Mouse (Mus musculus): ENCODE measurements around the gene Igf1r.

Gene Igf1r

GRCm38 (mm10) chr7:67952777-67953700 is at the start of gene Igf1r:
Igf1r (plus strand) TSS chr7:67952827.
- DNase-seq (ENCODE audit: low spot score in 2 of 2) = peak; percentile 60 to 78

GRCm38 (mm10) chr7:67906358-67906757 is 46.3 kb upstream of the Igf1r start:
- no peak for DNase-seq (ENCODE audit: low spot score in 2 of 2)

GRCm38 (mm10) chr7:67907786-67908400 is 44.7 kb upstream of the Igf1r start:
- DNase-seq (ENCODE audit: low spot score in 2 of 2) = no peak

- no peak for DNase-seq (ENCODE audit: low spot score in 2 of 2)
Observed at GRCm38 (mm10) chr7:67910528-67910927, 42.1 kb upstream of the Igf1r start.

- DNase-seq (ENCODE audit: low spot score in 2 of 2) = peak in 1 of 2 experiments; percentile 50
Observed at GRCm38 (mm10) chr7:67910947-67911346, 41.7 kb upstream of the Igf1r start.

- DNase-seq (ENCODE audit: low spot score in 2 of 2) = no peak
Observed at GRCm38 (mm10) chr7:67911841-67912240, 40.8 kb upstream of the Igf1r start.

- no peak for DNase-seq (ENCODE audit: low spot score in 2 of 2)
Observed at GRCm38 (mm10) chr7:67916960-67917359, 35.7 kb upstream of the Igf1r start.

- peak in 1 of 2 experiments; percentile 54 for DNase-seq (ENCODE audit: low spot score in 2 of 2)
Observed at GRCm38 (mm10) chr7:67917753-67918152, 34.9 kb upstream of the Igf1r start.

- no peak for DNase-seq (ENCODE audit: low spot score in 2 of 2)
Observed at GRCm38 (mm10) chr7:67919467-67919866, 33.2 kb upstream of the Igf1r start.

- DNase-seq (ENCODE audit: low spot score in 2 of 2) = no peak
Observed at GRCm38 (mm10) chr7:67924215-67924614, 28.4 kb upstream of the Igf1r start.

- no peak for DNase-seq (ENCODE audit: low spot score in 2 of 2)
Observed at GRCm38 (mm10) chr7:67930132-67930531, 22.5 kb upstream of the Igf1r start.

- DNase-seq (ENCODE audit: low spot score in 2 of 2) = no peak
Observed at GRCm38 (mm10) chr7:67936801-67937200, 15.8 kb upstream of the Igf1r start.

GRCm38 (mm10) chr7:67943805-67944204 is 8.8 kb upstream of the Igf1r start:
- no peak for DNase-seq (ENCODE audit: low spot score in 2 of 2)

GRCm38 (mm10) chr7:67946901-67947300 is 5.7 kb upstream of the Igf1r start:
- no peak for DNase-seq (ENCODE audit: low spot score in 2 of 2)

GRCm38 (mm10) chr7:67950346-67950814 is 2.2 kb upstream of the Igf1r start:
- DNase-seq (ENCODE audit: low spot score in 2 of 2) = no peak

GRCm38 (mm10) chr7:67950815-67951531 is 1.7 kb upstream of the Igf1r start:
- peak; percentile 90 for DNase-seq (ENCODE audit: low spot score in 2 of 2)

GRCm38 (mm10) chr7:67951532-67952035 is 1.0 kb upstream of the Igf1r start:
- DNase-seq (ENCODE audit: low spot score in 2 of 2) = peak; percentile 95 to 96

- DNase-seq (ENCODE audit: low spot score in 2 of 2) = peak; percentile 79 to 83
Observed at GRCm38 (mm10) chr7:67952036-67952681, 468 bp upstream of the Igf1r start.

- no peak for DNase-seq (ENCODE audit: low spot score in 2 of 2)
Observed at GRCm38 (mm10) chr7:67953764-67954242, 1.2 kb downstream of the Igf1r start.

- no peak for DNase-seq (ENCODE audit: low spot score in 2 of 2)
Observed at GRCm38 (mm10) chr7:67954591-67955185, 2.1 kb downstream of the Igf1r start.

- no peak for DNase-seq (ENCODE audit: low spot score in 2 of 2)
Observed at GRCm38 (mm10) chr7:67955276-67955675, 2.6 kb downstream of the Igf1r start.

Data from urinary bladder, postnatal 4 days (tissue).